Mouse (Mus musculus): ENCODE data around the gene Slc16a6. TPM values are rescaled to one million over a fixed set of nuclear protein-coding genes. Genes with fewer than 3 reads are reported as not detected.

Slc16a6 gene
- total and polyA plus RNA-seq, 2 experiments, result 1.4 to 2.2 TPM

- no peak overlapping the region for H3K27ac ChIP-seq (replicated peaks; ENCODE audit: insufficient read depth, low read depth, low read length)
Observed at GRCm38 (mm10) chr11:109479575-109480285, 6.3 kb upstream of the Slc16a6 start.

DNA sequence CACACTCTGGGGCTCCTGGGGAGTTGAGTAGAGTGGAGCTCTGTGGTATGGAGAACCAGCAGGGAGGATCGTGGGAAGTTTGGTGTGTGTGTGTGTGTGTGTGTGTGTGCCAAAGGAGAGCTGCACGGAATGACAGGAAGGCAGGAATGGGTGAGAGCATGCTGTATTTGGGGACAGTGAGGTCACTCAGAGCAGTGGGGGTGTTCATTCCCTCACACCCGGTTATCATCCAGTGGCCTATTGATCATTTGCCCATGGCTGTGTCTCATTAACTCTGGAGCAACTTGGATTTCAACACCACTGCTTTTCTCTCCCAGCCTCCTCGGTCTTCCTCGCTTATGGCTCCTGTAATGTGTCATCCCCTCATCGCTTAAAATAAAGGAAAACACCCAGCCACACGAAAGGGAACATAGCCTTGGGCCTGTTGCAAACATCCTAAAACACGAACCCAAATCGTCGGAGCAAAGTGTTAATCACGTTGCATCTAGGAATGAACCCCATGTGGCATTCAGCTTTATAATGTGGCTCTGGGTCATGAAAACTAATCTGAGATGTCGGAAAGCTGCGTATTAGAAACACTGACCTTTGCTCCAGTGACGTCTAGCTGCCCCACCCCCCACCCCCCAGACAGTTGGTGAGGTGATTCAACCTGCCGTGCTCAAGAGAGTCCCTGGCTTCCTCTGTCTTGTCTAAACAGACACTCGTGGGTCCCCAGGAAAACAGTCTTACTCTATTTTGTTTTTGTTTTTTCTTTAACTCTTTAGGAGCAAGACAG is 4.4 kb upstream of the Slc16a6 start:
- DNase-seq (ENCODE audit: extremely low read depth, low read depth, low spot score), result peak; percentile 95
- Histone ChIP-seq H3K79me2 (ENCODE audit: control insufficient read depth, insufficient read depth, low read length) (peaks cover 7% of the 10 kb centered on the region), H3K4me3 (ENCODE audit: insufficient read depth, low read depth, low read length) (no peak overlapping the region; the same call in 1 of the 2 replicates), H3K27ac (replicated peaks; ENCODE audit: insufficient read depth, low read depth, low read length) (peak overlapping the region; percentile 75), H3K4me1 (ENCODE audit: control insufficient read depth, insufficient read depth, low read length) (peaks cover 11% of the 10 kb centered on the region), H3K27me3 (ENCODE audit: control insufficient read depth, insufficient read depth, low read length) (no peaks in the 10 kb centered on the region), H3K9ac (ENCODE audit: low read depth, low read length) (peak overlapping the region; percentile 37; the same call in 1 of the 2 replicates), H3K36me3 (ENCODE audit: control insufficient read depth, insufficient read depth, low read length) (no peaks in the 10 kb centered on the region)
- TF ChIP-seq CTCF (IDR thresholded peaks at IDR 0.05; ENCODE audit: low read depth, low read length), result no peak
- no peak for TF ChIP-seq POLR2A (IDR thresholded peaks at IDR 0.05; ENCODE audit: extremely low read depth, insufficient read depth, low read length)
- 17% methylated on average over 16 of the region's 16 CpGs for WGBS

More at GRCm38 (mm10) chr11:109479575-109480285, 6.3 kb upstream of the Slc16a6 start:
- no peak for DNase-seq (ENCODE audit: extremely low read depth, low read depth, low spot score)
- no peak overlapping the region for H3K4me3 ChIP-seq (ENCODE audit: insufficient read depth, low read depth, low read length)
- H3K36me3 ChIP-seq (ENCODE audit: control insufficient read depth, insufficient read depth, low read length), result no peaks in the 10 kb centered on the region
- WGBS, result 75% methylated on average over 16 of the region's 16 CpGs
- TF ChIP-seq POLR2A (IDR thresholded peaks at IDR 0.05; ENCODE audit: extremely low read depth, insufficient read depth, low read length) (no peak), CTCF (IDR thresholded peaks at IDR 0.05; ENCODE audit: low read depth, low read length) (no peak)
- H3K4me1 ChIP-seq (ENCODE audit: control insufficient read depth, insufficient read depth, low read length), result peaks cover 8% of the 10 kb centered on the region
- H3K9ac ChIP-seq (ENCODE audit: low read depth, low read length), result no peak overlapping the region
- peaks cover 4% of the 10 kb centered on the region for H3K79me2 ChIP-seq (ENCODE audit: control insufficient read depth, insufficient read depth, low read length)
- no peaks in the 10 kb centered on the region for H3K27me3 ChIP-seq (ENCODE audit: control insufficient read depth, insufficient read depth, low read length)

GRCm38 (mm10) chr11:109476653-109477052 is 3.3 kb upstream of the Slc16a6 start:
- TF ChIP-seq POLR2A (IDR thresholded peaks at IDR 0.05; ENCODE audit: extremely low read depth, insufficient read depth, low read length), result no peak
- no peak for TF ChIP-seq CTCF (IDR thresholded peaks at IDR 0.05; ENCODE audit: low read depth, low read length)
- H3K36me3 ChIP-seq (ENCODE audit: control insufficient read depth, insufficient read depth, low read length), result no peaks in the 10 kb centered on the region
- H3K4me1 ChIP-seq (ENCODE audit: control insufficient read depth, insufficient read depth, low read length), result peaks cover 12% of the 10 kb centered on the region
- H3K79me2 ChIP-seq (ENCODE audit: control insufficient read depth, insufficient read depth, low read length), result peaks cover 7% of the 10 kb centered on the region
- H3K27ac ChIP-seq (replicated peaks; ENCODE audit: insufficient read depth, low read depth, low read length), result no peak overlapping the region
- no peak overlapping the region for H3K9ac ChIP-seq (ENCODE audit: low read depth, low read length)
- no peaks in the 10 kb centered on the region for H3K27me3 ChIP-seq (ENCODE audit: control insufficient read depth, insufficient read depth, low read length)
- DNase-seq (ENCODE audit: extremely low read depth, low read depth, low spot score), result no peak
- no peak overlapping the region for H3K4me3 ChIP-seq (ENCODE audit: insufficient read depth, low read depth, low read length)
- WGBS, result 88% methylated on average over 6 of the region's 6 CpGs

DNA sequence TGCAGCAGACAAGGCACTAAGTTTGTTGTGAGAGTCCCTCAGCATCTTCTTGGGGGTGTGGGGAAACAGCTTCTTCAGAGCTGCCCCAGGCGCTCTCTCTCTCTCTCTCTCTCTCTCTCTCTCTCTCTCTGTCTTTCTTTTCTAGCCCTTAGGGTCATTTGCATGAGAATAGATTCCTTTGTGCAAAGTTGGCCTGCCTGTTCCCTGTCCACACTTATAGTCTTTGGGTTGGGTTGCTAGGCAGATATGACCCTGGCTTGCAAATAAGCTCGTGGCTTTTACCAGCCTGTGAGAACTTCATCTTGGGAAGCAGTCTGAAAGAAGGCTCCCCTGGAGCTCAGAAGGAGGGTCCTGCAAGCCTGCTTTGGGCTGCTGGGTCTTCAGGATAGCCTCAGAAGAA is 2.8 kb upstream of the Slc16a6 start:
- Histone ChIP-seq H3K4me1 (ENCODE audit: control insufficient read depth, insufficient read depth, low read length) (peaks cover 12% of the 10 kb centered on the region), H3K36me3 (ENCODE audit: control insufficient read depth, insufficient read depth, low read length) (no peaks in the 10 kb centered on the region), H3K79me2 (ENCODE audit: control insufficient read depth, insufficient read depth, low read length) (peaks cover 7% of the 10 kb centered on the region), H3K27me3 (ENCODE audit: control insufficient read depth, insufficient read depth, low read length) (no peaks in the 10 kb centered on the region), H3K9ac (ENCODE audit: low read depth, low read length) (no peak overlapping the region), H3K4me3 (ENCODE audit: insufficient read depth, low read depth, low read length) (no peak overlapping the region), H3K27ac (replicated peaks; ENCODE audit: insufficient read depth, low read depth, low read length) (no peak overlapping the region)
- WGBS, result 83% methylated on average over 2 of the region's 2 CpGs
- no peak for TF ChIP-seq POLR2A (IDR thresholded peaks at IDR 0.05; ENCODE audit: extremely low read depth, insufficient read depth, low read length)
- no peak for TF ChIP-seq CTCF (IDR thresholded peaks at IDR 0.05; ENCODE audit: low read depth, low read length)
- no peak for DNase-seq (ENCODE audit: extremely low read depth, low read depth, low spot score)

DNA sequence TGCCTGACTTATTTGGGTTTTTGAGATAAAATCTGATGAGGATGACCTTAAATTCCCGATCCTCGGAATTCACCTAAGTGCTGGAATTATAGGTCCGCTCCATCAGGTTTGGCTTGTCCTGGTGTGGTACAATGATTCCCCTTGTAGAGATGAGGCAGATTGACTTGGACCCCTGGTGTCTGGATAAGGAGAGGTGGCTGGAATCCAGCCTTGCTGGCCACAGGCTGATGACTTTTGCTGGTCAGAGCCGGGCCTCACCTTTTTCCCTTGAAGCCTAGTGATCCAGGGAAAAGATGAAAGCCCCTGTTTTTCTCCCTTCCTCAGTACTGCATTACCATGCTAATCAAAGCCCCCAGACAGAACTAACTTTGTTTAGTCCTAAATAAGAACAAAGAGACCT is 2.3 kb upstream of the Slc16a6 start:
- Histone ChIP-seq H3K4me3 (ENCODE audit: insufficient read depth, low read depth, low read length) (no peak overlapping the region), H3K79me2 (ENCODE audit: control insufficient read depth, insufficient read depth, low read length) (peaks cover 7% of the 10 kb centered on the region), H3K27me3 (ENCODE audit: control insufficient read depth, insufficient read depth, low read length) (no peaks in the 10 kb centered on the region), H3K4me1 (ENCODE audit: control insufficient read depth, insufficient read depth, low read length) (peaks cover 12% of the 10 kb centered on the region), H3K27ac (replicated peaks; ENCODE audit: insufficient read depth, low read depth, low read length) (no peak overlapping the region), H3K36me3 (ENCODE audit: control insufficient read depth, insufficient read depth, low read length) (no peaks in the 10 kb centered on the region), H3K9ac (ENCODE audit: low read depth, low read length) (no peak overlapping the region)
- DNase-seq (ENCODE audit: extremely low read depth, low read depth, low spot score), result no peak
- no peak for TF ChIP-seq CTCF (IDR thresholded peaks at IDR 0.05; ENCODE audit: low read depth, low read length)
- TF ChIP-seq POLR2A (IDR thresholded peaks at IDR 0.05; ENCODE audit: extremely low read depth, insufficient read depth, low read length), result no peak
- WGBS, result 99% methylated on average over 4 of the region's 4 CpGs

Data from liver, adult 2 months (tissue).